Mouse (Mus musculus): ENCODE measurements around the gene Gan. TPM values are rescaled to one million over a fixed set of nuclear protein-coding genes. Genes with fewer than 3 reads are reported as not detected.

Gan gene
- polyA plus RNA-seq, 1 experiment from 2014 or later: 3.5 TPM

GRCm38 (mm10) chr8:117260234-117260929 is 102.4 kb downstream of the Gan start:
- no peak for ATAC-seq (ENCODE audit: low FRiP score)

DNA sequence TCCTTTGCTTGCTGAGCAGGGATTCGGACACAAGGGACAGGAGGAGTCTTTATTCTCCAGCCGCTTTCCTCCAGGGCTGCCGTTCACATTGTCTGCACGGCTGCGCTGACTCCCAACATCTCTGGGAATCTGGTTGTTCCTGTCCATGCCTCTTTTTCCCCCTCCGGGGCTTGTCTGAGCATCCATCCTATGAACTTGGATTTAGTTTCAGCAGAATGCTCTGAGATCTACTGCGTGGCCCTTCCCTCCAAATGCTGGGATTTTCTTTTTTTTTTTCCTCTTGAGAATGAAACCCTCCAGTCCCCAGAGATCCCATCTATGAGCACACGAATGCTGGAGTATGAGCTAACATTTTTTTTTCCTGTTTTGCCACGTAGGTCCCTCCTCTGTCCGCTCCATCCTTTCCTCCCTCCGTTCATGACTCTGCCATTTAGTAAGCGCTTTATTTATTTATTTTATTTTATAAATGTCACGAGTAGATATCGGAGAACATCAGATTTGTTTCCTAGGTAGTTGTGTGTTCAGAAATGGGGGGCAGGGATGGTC is 103.1 kb downstream of the Gan start:
- peak overlapping the region; percentile 98 for H3K4me2 ChIP-seq
- H3K9ac ChIP-seq: peak overlapping the region; percentile 100
- no peaks in the 10 kb centered on the region for H3K9me3 ChIP-seq
- no peak for ATAC-seq (ENCODE audit: low FRiP score)
- H3K27me3 ChIP-seq: no peaks in the 10 kb centered on the region
- H3K4me3 ChIP-seq: peak overlapping the region; percentile 98
- H3K36me3 ChIP-seq: no peaks in the 10 kb centered on the region
- peak overlapping the region; percentile 96 for H3K27ac ChIP-seq
- 21% methylated on average over 14 of the region's 14 CpGs for WGBS
- H3K4me1 ChIP-seq (replicated peaks): peaks cover 64% of the 10 kb centered on the region

More at GRCm38 (mm10) chr8:117260234-117260929, 102.4 kb downstream of the Gan start:
- no peaks in the 10 kb centered on the region for H3K9me3 ChIP-seq
- peaks cover 67% of the 10 kb centered on the region for H3K4me1 ChIP-seq (replicated peaks)
- 15% methylated on average over 14 of the region's 14 CpGs for WGBS
- peak overlapping the region; percentile 98 for H3K4me2 ChIP-seq
- no peaks in the 10 kb centered on the region for H3K27me3 ChIP-seq
- peak overlapping the region; percentile 96 for H3K27ac ChIP-seq
- peak overlapping the region; percentile 100 for H3K9ac ChIP-seq
- no peaks in the 10 kb centered on the region for H3K36me3 ChIP-seq
- peak overlapping the region; percentile 98 for H3K4me3 ChIP-seq

GRCm38 (mm10) chr8:117261702-117262101 is 103.8 kb downstream of the Gan start:
- H3K4me2 ChIP-seq: peak overlapping the region; percentile 98
- peaks cover 68% of the 10 kb centered on the region for H3K4me1 ChIP-seq (replicated peaks)
- H3K36me3 ChIP-seq: no peaks in the 10 kb centered on the region
- H3K27me3 ChIP-seq: no peaks in the 10 kb centered on the region
- H3K9ac ChIP-seq: peak overlapping the region; percentile 100
- no peak for ATAC-seq (ENCODE audit: low FRiP score)
- H3K4me3 ChIP-seq: peak overlapping the region; percentile 98
- WGBS: 14% methylated on average over 9 of the region's 9 CpGs
- H3K9me3 ChIP-seq: no peaks in the 10 kb centered on the region
- peak overlapping the region; percentile 96 for H3K27ac ChIP-seq

GRCm38 (mm10) chr8:117262685-117263084 is 104.8 kb downstream of the Gan start:
- H3K4me2 ChIP-seq: peak overlapping the region; percentile 1; the same call in 1 of the 2 replicates
- H3K27ac ChIP-seq: no peak overlapping the region
- no peak for ATAC-seq (ENCODE audit: low FRiP score)
- H3K9ac ChIP-seq: no peak overlapping the region
- peaks cover 77% of the 10 kb centered on the region for H3K4me1 ChIP-seq (replicated peaks)
- no peak overlapping the region for H3K4me3 ChIP-seq
- no peaks in the 10 kb centered on the region for H3K36me3 ChIP-seq
- H3K27me3 ChIP-seq: no peaks in the 10 kb centered on the region
- WGBS: 72% methylated on average over 8 of the region's 8 CpGs
- no peaks in the 10 kb centered on the region for H3K9me3 ChIP-seq

DNA sequence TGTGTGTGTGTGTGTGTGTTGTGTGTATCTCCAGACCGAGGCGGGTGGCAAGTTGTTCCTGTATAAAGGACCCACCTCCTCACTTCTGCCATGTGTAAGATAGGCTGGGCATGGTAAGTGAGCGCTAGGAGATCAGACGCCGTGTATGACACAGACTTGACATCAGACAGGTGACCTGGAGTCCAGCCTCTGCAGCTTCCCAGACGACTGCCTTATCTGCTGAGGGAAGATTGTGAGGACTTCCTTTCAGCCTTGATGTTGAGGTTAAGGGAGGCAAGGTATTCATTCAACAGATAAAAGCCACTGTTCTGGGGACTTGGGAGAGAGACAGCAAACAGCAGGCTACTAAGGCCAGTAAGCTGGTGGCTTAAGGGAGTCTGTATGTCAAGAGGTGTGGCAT is 105.5 kb downstream of the Gan start:
- 70% methylated on average over 6 of the region's 6 CpGs for WGBS
- Histone ChIP-seq H3K4me1 (replicated peaks) (peaks cover 80% of the 10 kb centered on the region), H3K27me3 (no peaks in the 10 kb centered on the region), H3K27ac (no peak overlapping the region), H3K4me2 (no peak overlapping the region), H3K4me3 (no peak overlapping the region), H3K36me3 (no peaks in the 10 kb centered on the region), H3K9me3 (no peaks in the 10 kb centered on the region), H3K9ac (no peak overlapping the region)
- ATAC-seq (ENCODE audit: low FRiP score): no peak

DNA sequence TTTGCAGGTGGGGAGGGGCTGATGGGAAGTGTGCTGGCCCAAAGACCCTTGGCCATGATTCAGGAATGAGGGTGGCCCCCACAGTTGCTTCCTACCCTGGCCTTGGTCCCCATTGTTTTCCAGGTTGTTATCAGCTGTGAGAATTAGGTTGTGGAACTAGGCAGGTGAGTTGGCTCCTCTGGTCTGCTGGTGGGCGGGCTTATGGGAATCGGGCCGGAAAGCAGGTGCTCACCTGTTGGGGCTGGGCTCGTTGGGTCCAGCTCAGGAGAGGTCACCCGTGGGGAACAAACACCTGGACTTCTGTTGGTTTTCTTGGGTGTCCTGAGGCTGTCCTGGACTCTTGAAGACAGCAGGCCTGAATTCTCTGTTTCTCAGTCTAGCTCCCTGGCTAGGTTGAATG is 107.1 kb downstream of the Gan start:
- Histone ChIP-seq H3K27ac (no peak overlapping the region), H3K4me3 (no peak overlapping the region), H3K36me3 (no peaks in the 10 kb centered on the region), H3K27me3 (no peaks in the 10 kb centered on the region), H3K9me3 (no peaks in the 10 kb centered on the region), H3K9ac (no peak overlapping the region), H3K4me2 (no peak overlapping the region), H3K4me1 (replicated peaks) (peaks cover 70% of the 10 kb centered on the region)
- no peak for ATAC-seq (ENCODE audit: low FRiP score)
- WGBS: 89% methylated on average over 5 of the region's 5 CpGs

Other genes starting within 250 kb of the Gan start
- 36.2 and 38.0 TPM in 2 replicates for gene Cmc2, start 236.7 kb upstream of the Gan start, polyA plus RNA-seq (2015; fragmentation: Nextera tagmentation; extraction: Ambion mirVana)
- gene Cenpn, start 236.4 kb upstream of the Gan start, polyA plus RNA-seq (2015; fragmentation: Nextera tagmentation; extraction: Ambion mirVana): 10.5 and 13.6 TPM in 2 replicates
- gene Atmin, start 214.7 kb upstream of the Gan start, polyA plus RNA-seq (2015; fragmentation: Nextera tagmentation; extraction: Ambion mirVana): 19.5 and 20.9 TPM in 2 replicates
- gene 1700030J22Rik, start 179.2 kb upstream of the Gan start, polyA plus RNA-seq (2015; fragmentation: Nextera tagmentation; extraction: Ambion mirVana): 6.3 and 7.5 TPM in 2 replicates
- gene Gcsh, start 164.6 kb upstream of the Gan start, polyA plus RNA-seq (2015; fragmentation: Nextera tagmentation; extraction: Ambion mirVana): 93.0 and 95.0 TPM in 2 replicates
- gene Pkd1l2, start 75.7 kb upstream of the Gan start, polyA plus RNA-seq (2015; fragmentation: Nextera tagmentation; extraction: Ambion mirVana): 0.03 TPM in 1 of 2 replicates, not detected in the other
- 0.21 and 0.27 TPM in 2 replicates for gene Bco1, start 62.3 kb upstream of the Gan start, polyA plus RNA-seq (2015; fragmentation: Nextera tagmentation; extraction: Ambion mirVana)
- gene Cmip, start 98.9 kb downstream of the Gan start, polyA plus RNA-seq (2015; fragmentation: Nextera tagmentation; extraction: Ambion mirVana): 87.3 and 90.2 TPM in 2 replicates

Data from hindbrain, embryonic 13.5 days (tissue).